Mouse (Mus musculus) midbrain, embryonic 14.5 days (tissue): ENCODE measurements around the gene Gm2431. TPM values are rescaled to one million over a fixed set of nuclear protein-coding genes. Genes with fewer than 3 reads are reported as not detected.
"Not testable (repeated sequence)": the region's sequence is repeated elsewhere in the genome, so short reads cannot be mapped to it uniquely, and the experiment has no call there.

Experiments
- ATAC-seq: fragments of 200-750 bp; cut with Nextera tagmentation; 2 replicates; pipeline ENCODE4 v1.8.0; 2017; ENCODE audit warnings: moderate number of reproducible peaks, moderate library complexity; ENCODE audit not compliant: low FRiP score, low TSS enrichment
- DNase-seq: peaks from one replicate; pipeline ENCODE4 v3.0.0-alpha.2; 2015
- H3K27ac ChIP-seq: fragments of 300-500 bp; sonication (generic); replicated peaks from 2 replicates; pipeline ENCODE4 v1.5.1; 2014; ENCODE audit warnings: mild to moderate bottlenecking, low read depth, low read length, moderate library complexity
- H3K27me3 ChIP-seq: fragments of 300-500 bp; sonication (generic); 2 replicates; pipeline ENCODE4 v1.6.1; 2014; ENCODE audit warnings: low read length, control low read depth, mixed read lengths; ENCODE audit not compliant: control insufficient read depth, insufficient read depth
- H3K36me3 ChIP-seq: fragments of 300-500 bp; sonication (generic); 2 replicates; pipeline ENCODE4 v1.6.1; 2014; ENCODE audit warnings: low read length, control low read depth; ENCODE audit not compliant: control insufficient read depth, insufficient read depth
- H3K4me1 ChIP-seq: fragments of 300-500 bp; sonication (generic); 2 replicates; pipeline ENCODE4 v1.6.1; 2014; ENCODE audit warnings: mild to moderate bottlenecking, antibody characterized with exemption, low read length, control low read depth; ENCODE audit not compliant: control insufficient read depth, insufficient read depth
- H3K4me2 ChIP-seq: fragments of 300-500 bp; sonication (generic); 2 replicates; pipeline ENCODE4 v1.6.1; 2014; ENCODE audit warnings: mild to moderate bottlenecking, low read length, moderate library complexity
- H3K4me3 ChIP-seq: fragments of 300-500 bp; sonication (generic); replicated peaks from 2 replicates; pipeline ENCODE4 v1.5.1; 2014; ENCODE audit warnings: low read depth, low read length
- H3K9ac ChIP-seq: fragments of 300-500 bp; sonication (generic); replicated peaks from 2 replicates; pipeline ENCODE4 v1.6.1; 2014; ENCODE audit warnings: mild to moderate bottlenecking, low read length, moderate library complexity
- H3K9me3 ChIP-seq: fragments of 300-500 bp; sonication (generic); 2 replicates; pipeline ENCODE4 v1.6.1; 2016; ENCODE audit warnings: low read length, control low read depth, mixed read lengths; ENCODE audit not compliant: control insufficient read depth
- WGBS: fragments of 180-500 bp; shearing (Covaris S2); extraction: QIAGEN DNeasy Blood & Tissue Kit; methylation state at CpG from one replicate; pipeline ENCODE4 v1.1.7; 2014; 5-methylcytosine and 5-hydroxymethylcytosine counted together
- polyA plus RNA-seq: library from polyadenylated mRNA; unstranded; fragments of >200 nt; fragmentation: Nextera tagmentation; extraction: Ambion mirVana; gene quantifications from 2 replicates; pipeline ENCODE4 v1.2.1, GENCODE M21; 2014

Gene Gm2431
- polyA plus RNA-seq, 1 experiment from 2014 or later: not detected

DNA sequence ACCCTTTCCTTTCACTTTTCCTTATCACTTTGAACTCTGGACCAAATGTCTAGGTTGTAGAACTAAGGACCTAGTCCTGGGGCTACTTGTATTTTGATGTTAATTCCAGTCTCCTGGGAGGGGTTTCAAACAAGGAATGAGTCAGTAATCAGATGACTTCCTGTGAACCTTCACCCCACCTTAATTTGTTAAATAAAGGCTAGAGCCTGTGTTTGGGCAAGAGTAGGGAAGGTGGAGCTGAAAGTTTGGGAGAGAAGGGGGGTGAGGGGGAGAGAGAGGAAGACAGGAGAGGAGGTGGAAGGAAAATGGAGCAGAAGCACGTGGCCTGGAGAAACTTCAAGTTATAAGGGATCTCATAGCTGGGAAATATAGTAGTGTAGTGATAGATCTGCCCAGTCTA is 26.6 kb downstream of the Gm2431 start:
- Histone ChIP-seq H3K4me3 (no peak overlapping the region), H3K9me3 (no peaks in the 10 kb centered on the region), H3K9ac (no peak overlapping the region), H3K27ac (no peak overlapping the region), H3K4me1 (no peaks in the 10 kb centered on the region), H3K4me2 (no peak overlapping the region), H3K36me3 (no peaks in the 10 kb centered on the region), H3K27me3 (no peaks in the 10 kb centered on the region)
- DNase-seq: no peak
- 44% methylated on average over 1 of the region's 1 CpGs for WGBS
- no peak for ATAC-seq

- not testable (repeated sequence) for DNase-seq, H3K4me3 ChIP-seq, H3K9me3 ChIP-seq, ATAC-seq, H3K27ac ChIP-seq, H3K4me2 ChIP-seq, H3K27me3 ChIP-seq, H3K4me1 ChIP-seq, H3K36me3 ChIP-seq, H3K9ac ChIP-seq
- 55% methylated on average over 3 of the region's 3 CpGs for WGBS
Measured at GRCm38 (mm10) chr7:142229871-142230270, 28.3 kb downstream of the Gm2431 start, which contains the start of gene Krtap5-5. TSS of gene Krtap5-5 (minus strand) at chr7:142229971.

GRCm38 (mm10) chr7:142224518-142224917 is 33.6 kb downstream of the Gm2431 start:
- Histone ChIP-seq H3K4me3 (no peak overlapping the region), H3K27ac (no peak overlapping the region), H3K9ac (no peak overlapping the region), H3K36me3 (no peaks in the 10 kb centered on the region), H3K27me3 (no peaks in the 10 kb centered on the region), H3K4me1 (no peaks in the 10 kb centered on the region), H3K9me3 (no peaks in the 10 kb centered on the region), H3K4me2 (no peak overlapping the region)
- DNase-seq (no peak), ATAC-seq (no peak)
- 51% methylated on average over 2 of the region's 2 CpGs for WGBS

- not testable (repeated sequence) for H3K4me2 ChIP-seq, H3K4me1 ChIP-seq, ATAC-seq, H3K27ac ChIP-seq, H3K4me3 ChIP-seq, H3K27me3 ChIP-seq, DNase-seq, H3K9ac ChIP-seq, H3K36me3 ChIP-seq, H3K9me3 ChIP-seq
- 65% methylated on average over 1 of the region's 1 CpGs for WGBS
Measured at GRCm38 (mm10) chr7:142212136-142212535, 46.0 kb downstream of the Gm2431 start.

GRCm38 (mm10) chr7:142211559-142211958 is 46.6 kb downstream of the Gm2431 start, which contains the start of gene Gm7579:
TSS of gene Gm7579 (plus strand) at chr7:142211859.
- Histone ChIP-seq H3K27ac (no peak within 1 kb of the TSS), H3K27me3 (no peaks in the 10 kb centered on the region), H3K4me2 (no peak within 1 kb of the TSS), H3K4me1 (no peaks in the 10 kb centered on the region), H3K9ac (no peak within 1 kb of the TSS), H3K4me3 (no peak within 1 kb of the TSS), H3K36me3 (no peaks in the 10 kb centered on the region), H3K9me3 (no peaks in the 10 kb centered on the region)
- ATAC-seq (no peak), DNase-seq (no peak)
- WGBS: 84% methylated on average over 1 of the region's 1 CpGs

Other genes with a start within 250 kb of the Gm2431 start
- 53.5 and 57.2 TPM in 2 replicates for gene Mob2, start 197.3 kb downstream of the Gm2431 start, polyA plus RNA-seq
- 112 and 126 TPM in 2 replicates for gene Dusp8, start 162.5 kb downstream of the Gm2431 start, polyA plus RNA-seq
- gene Gm45618, start 137.6 kb downstream of the Gm2431 start, polyA plus RNA-seq: 0.34 TPM in 1 of 2 replicates, not detected in the other
- not detected in 2 replicates for gene Gm39115, start 122.3 kb downstream of the Gm2431 start, polyA plus RNA-seq
- gene Gm45337, start 113.7 kb downstream of the Gm2431 start, polyA plus RNA-seq: not detected in 2 replicates
- not detected in 2 replicates for gene Gm29735, start 101.2 kb downstream of the Gm2431 start, polyA plus RNA-seq
- not detected in 2 replicates for gene Gm4553, start 92.6 kb downstream of the Gm2431 start, polyA plus RNA-seq
- gene Krtap5-2, start 82.3 kb downstream of the Gm2431 start, polyA plus RNA-seq: not detected in 2 replicates
- not detected in 2 replicates for gene Gm10153, start 68.0 kb downstream of the Gm2431 start, polyA plus RNA-seq
- gene Krtap5-3, start 57.0 kb downstream of the Gm2431 start, polyA plus RNA-seq: not detected in 2 replicates
- gene Gm7579, start 46.5 kb downstream of the Gm2431 start, polyA plus RNA-seq: not detected in 2 replicates
- not detected in 2 replicates for gene Krtap5-5, start 28.4 kb downstream of the Gm2431 start, polyA plus RNA-seq
- not detected in 2 replicates for gene Gm40460, start 17.3 kb downstream of the Gm2431 start, polyA plus RNA-seq
- gene Gm4559, start 16.0 kb upstream of the Gm2431 start, polyA plus RNA-seq: not detected in 2 replicates
- not detected in 2 replicates for gene Krtap5-1, start 38.8 kb upstream of the Gm2431 start, polyA plus RNA-seq
- not detected in 2 replicates for gene Krtap5-4, start 45.2 kb upstream of the Gm2431 start, polyA plus RNA-seq
- 3.9 and 6.1 TPM in 2 replicates for gene Ifitm10, start 115.4 kb upstream of the Gm2431 start, polyA plus RNA-seq
- 1.8 TPM in 1 of 2 replicates, not detected in the other for gene Gm49369, start 124.3 kb upstream of the Gm2431 start, polyA plus RNA-seq
- gene Ctsd, start 129.7 kb upstream of the Gm2431 start, polyA plus RNA-seq: 208 and 229 TPM in 2 replicates
- not detected in 2 replicates for gene Syt8, start 176.5 kb upstream of the Gm2431 start, polyA plus RNA-seq
- gene Tnni2, start 183.5 kb upstream of the Gm2431 start, polyA plus RNA-seq: not detected in 2 replicates
- 2.7 and 8.0 TPM in 2 replicates for gene Lsp1, start 202.5 kb upstream of the Gm2431 start, polyA plus RNA-seq
- gene Tnnt3, start 240.5 kb upstream of the Gm2431 start, polyA plus RNA-seq: 1.1 TPM in 1 of 2 replicates, not detected in the other